Mouse (Mus musculus) heart, embryonic 12.5 days (tissue): ENCODE results near the gene Isca2. TPM values are rescaled to one million over a fixed set of nuclear protein-coding genes. Genes with fewer than 3 reads are reported as not detected.

ENCODE experiments used
- ATAC-seq: fragments of 200-750 bp; cut with Nextera tagmentation; 2 replicates; pipeline ENCODE4 v1.8.0; 2017; ENCODE audit warnings: moderate TSS enrichment, moderate library complexity; ENCODE audit not compliant: insufficient number of reproducible peaks, low FRiP score
- H3K27ac ChIP-seq: fragments of 300-500 bp; sonication (generic); 2 replicates; pipeline ENCODE4 v1.5.1; 2016; ENCODE audit warnings: mild to moderate bottlenecking, moderate library complexity; ENCODE audit not compliant: poor library complexity, severe bottlenecking
- H3K27me3 ChIP-seq: fragments of 300-500 bp; sonication (generic); replicated peaks from 2 replicates; pipeline ENCODE4 v1.6.1; 2016; ENCODE audit warnings: mild to moderate bottlenecking, moderate library complexity
- H3K36me3 ChIP-seq: fragments of 300-500 bp; sonication (generic); 2 replicates; pipeline ENCODE4 v1.6.1; 2016; ENCODE audit warnings: mild to moderate bottlenecking, moderate library complexity
- H3K4me1 ChIP-seq: fragments of 300-500 bp; sonication (generic); replicated peaks from 2 replicates; pipeline ENCODE4 v1.6.1; 2016; ENCODE audit warnings: mild to moderate bottlenecking
- H3K4me2 ChIP-seq: fragments of 300-500 bp; sonication (generic); 2 replicates; pipeline ENCODE4 v1.6.1; 2016; ENCODE audit warnings: mild to moderate bottlenecking, moderate library complexity
- H3K4me3 ChIP-seq: fragments of 300-500 bp; sonication (generic); 2 replicates; pipeline ENCODE4 v1.5.1; 2016; ENCODE audit warnings: mild to moderate bottlenecking
- H3K9ac ChIP-seq: fragments of 300-500 bp; sonication (generic); 2 replicates; pipeline ENCODE4 v1.6.1; 2016; ENCODE audit warnings: mild to moderate bottlenecking, moderate library complexity
- H3K9me3 ChIP-seq: fragments of 300-500 bp; sonication (generic); replicated peaks from 2 replicates; pipeline ENCODE4 v1.6.1; 2016; ENCODE audit warnings: mild to moderate bottlenecking, moderate library complexity
- WGBS: fragments of 180-500 bp; shearing (Covaris S2); methylation state at CpG from one replicate; pipeline ENCODE4 v1.1.7; 2016; 5-methylcytosine and 5-hydroxymethylcytosine counted together
- polyA plus RNA-seq: library from polyadenylated mRNA; unstranded; fragments of >200 nt; fragmentation: Nextera tagmentation; extraction: Ambion mirVana; gene quantifications from 2 replicates; pipeline ENCODE4 v1.2.1, GENCODE M21; 2016

Isca2 gene
- polyA plus RNA-seq: 127 and 137 TPM in 2 replicates

GRCm38 (mm10) chr12:84772726-84773441 is at the start of gene Isca2, which contains the start of gene Npc2:
Gene Isca2, plus strand, starts transcription at chr12:84773251.
Gene Npc2, minus strand, starts transcription at chr12:84773152.
- peak; percentile 99 for ATAC-seq
- Histone ChIP-seq H3K9me3 (no peaks in the 10 kb centered on the region), H3K27me3 (no peaks in the 10 kb centered on the region), H3K4me2 (peak within 1 kb of the TSS; percentile 69), H3K27ac (peak within 1 kb of the TSS; percentile 95), H3K4me1 (peaks cover 16% of the 10 kb centered on the region), H3K9ac (peak within 1 kb of the TSS; percentile 86), H3K4me3 (peak within 1 kb of the TSS; percentile 83), H3K36me3 (0 out of 2 replicates have a peak, but pooled peaks cover 15% of the 10 kb centered on the region)
- 0% methylated on average over 50 of the region's 50 CpGs for WGBS

DNA sequence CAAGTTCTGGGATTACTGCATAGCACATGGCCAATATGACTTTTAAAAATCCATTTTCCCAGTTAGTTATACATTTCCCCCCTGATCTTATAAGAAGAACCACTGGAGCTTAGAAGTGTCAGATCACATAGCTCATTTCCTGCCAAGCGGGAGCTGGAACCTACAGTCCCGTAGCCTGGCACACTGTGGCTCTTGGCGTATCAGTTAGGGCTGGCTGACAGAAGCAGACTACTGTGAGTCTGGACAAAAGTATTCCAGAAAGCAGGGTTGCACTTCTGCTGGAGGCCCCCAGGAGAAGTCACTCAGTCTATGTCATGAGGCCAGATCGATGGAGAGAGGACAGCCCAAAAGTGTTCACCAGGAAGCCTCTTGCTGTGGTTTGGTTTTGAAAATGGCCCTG is 46.7 kb upstream of the Isca2 start:
- H3K9ac ChIP-seq: no peak overlapping the region
- no peak for ATAC-seq
- H3K27me3 ChIP-seq: no peaks in the 10 kb centered on the region
- H3K4me3 ChIP-seq: no peak overlapping the region
- no peak overlapping the region for H3K4me2 ChIP-seq
- H3K9me3 ChIP-seq: no peaks in the 10 kb centered on the region
- no peaks in the 10 kb centered on the region for H3K4me1 ChIP-seq
- no peaks in the 10 kb centered on the region for H3K36me3 ChIP-seq
- H3K27ac ChIP-seq: no peak overlapping the region
- 73% methylated on average over 4 of the region's 4 CpGs for WGBS

GRCm38 (mm10) chr12:84726986-84727385 is 46.1 kb upstream of the Isca2 start:
- Histone ChIP-seq H3K4me1 (no peaks in the 10 kb centered on the region), H3K9me3 (no peaks in the 10 kb centered on the region), H3K36me3 (no peaks in the 10 kb centered on the region), H3K4me3 (no peak overlapping the region), H3K27ac (no peak overlapping the region), H3K4me2 (no peak overlapping the region), H3K9ac (no peak overlapping the region), H3K27me3 (no peaks in the 10 kb centered on the region)
- ATAC-seq: no peak
- WGBS: 47% methylated on average over 4 of the region's 4 CpGs

- Histone ChIP-seq H3K4me3 (no peak overlapping the region), H3K4me1 (no peaks in the 10 kb centered on the region), H3K4me2 (no peak overlapping the region), H3K9ac (no peak overlapping the region), H3K9me3 (no peaks in the 10 kb centered on the region), H3K27me3 (no peaks in the 10 kb centered on the region), H3K27ac (no peak overlapping the region), H3K36me3 (no peaks in the 10 kb centered on the region)
- ATAC-seq: no peak
- WGBS: 77% methylated on average over 5 of the region's 5 CpGs
Observed at GRCm38 (mm10) chr12:84727434-84727833, 45.6 kb upstream of the Isca2 start.

- H3K9me3 ChIP-seq: no peaks in the 10 kb centered on the region
- WGBS: 83% methylated on average over 10 of the region's 10 CpGs
- H3K4me1 ChIP-seq: peaks cover 5% of the 10 kb centered on the region; the same call in 1 of the 2 replicates
Observed at GRCm38 (mm10) chr12:84728421-84728820, 44.6 kb upstream of the Isca2 start.

DNA sequence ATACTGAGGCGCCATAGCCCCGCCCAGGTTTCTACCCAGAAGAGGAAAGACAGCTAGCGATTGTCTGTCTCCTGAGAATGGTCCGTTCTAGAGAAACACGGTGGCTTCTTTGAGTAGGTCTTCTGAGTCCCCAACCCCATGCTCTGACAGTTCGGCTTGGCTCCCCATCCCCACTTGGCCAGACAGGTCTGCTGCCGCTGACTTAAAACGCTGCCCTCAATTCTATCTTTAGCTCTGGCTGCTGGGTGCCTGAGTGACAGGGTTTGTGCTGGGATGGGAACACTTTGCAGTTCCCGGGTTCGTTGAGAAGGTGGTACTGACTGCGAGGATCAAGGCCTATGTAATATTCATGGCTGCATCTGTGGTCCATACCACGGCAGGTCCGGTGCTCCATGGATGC is 39.7 kb upstream of the Isca2 start:
- Histone ChIP-seq H3K4me1 (peaks cover 13% of the 10 kb centered on the region; the same call in 1 of the 2 replicates), H3K4me3 (no peak overlapping the region), H3K4me2 (no peak overlapping the region), H3K9me3 (no peaks in the 10 kb centered on the region), H3K27me3 (0 out of 2 replicates have a peak, but pooled peaks cover 3% of the 10 kb centered on the region), H3K27ac (no peak overlapping the region), H3K36me3 (no peaks in the 10 kb centered on the region), H3K9ac (no peak overlapping the region)
- WGBS: 49% methylated on average over 13 of the region's 13 CpGs
- ATAC-seq: no peak

More at GRCm38 (mm10) chr12:84728421-84728820, 44.6 kb upstream of the Isca2 start:
- Histone ChIP-seq H3K27ac (no peak overlapping the region), H3K27me3 (no peaks in the 10 kb centered on the region), H3K36me3 (no peaks in the 10 kb centered on the region), H3K9ac (no peak overlapping the region), H3K4me3 (no peak overlapping the region), H3K4me2 (no peak overlapping the region)
- ATAC-seq: no peak

DNA sequence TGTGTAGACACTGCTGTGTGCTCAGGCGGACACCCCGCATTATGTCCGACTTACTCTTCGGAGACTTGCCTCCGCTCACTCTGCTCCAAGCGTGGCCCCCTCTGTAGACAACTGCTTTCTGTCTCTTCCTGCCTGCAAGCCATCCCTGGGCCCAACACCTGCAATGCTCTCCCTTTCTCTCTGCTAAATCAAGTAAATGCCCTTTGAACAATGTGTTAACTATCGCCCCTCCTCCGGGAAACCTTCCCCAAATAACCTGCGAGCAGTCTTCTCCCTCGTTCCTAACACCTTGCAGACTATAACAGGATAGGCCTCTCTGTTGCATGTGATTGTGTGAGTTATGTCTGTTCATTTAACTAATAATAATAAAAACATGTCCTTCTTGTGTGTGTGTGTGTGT is 29.6 kb upstream of the Isca2 start:
- H3K4me3 ChIP-seq: no peak overlapping the region
- no peak overlapping the region for H3K4me2 ChIP-seq
- no peak for ATAC-seq
- H3K27ac ChIP-seq: no peak overlapping the region
- 83% methylated on average over 10 of the region's 10 CpGs for WGBS
- no peak overlapping the region for H3K9ac ChIP-seq
- no peaks in the 10 kb centered on the region for H3K9me3 ChIP-seq
- 0 out of 2 replicates have a peak, but pooled peaks cover 10% of the 10 kb centered on the region for H3K4me1 ChIP-seq
- H3K27me3 ChIP-seq: peaks cover 4% of the 10 kb centered on the region
- no peaks in the 10 kb centered on the region for H3K36me3 ChIP-seq

DNA sequence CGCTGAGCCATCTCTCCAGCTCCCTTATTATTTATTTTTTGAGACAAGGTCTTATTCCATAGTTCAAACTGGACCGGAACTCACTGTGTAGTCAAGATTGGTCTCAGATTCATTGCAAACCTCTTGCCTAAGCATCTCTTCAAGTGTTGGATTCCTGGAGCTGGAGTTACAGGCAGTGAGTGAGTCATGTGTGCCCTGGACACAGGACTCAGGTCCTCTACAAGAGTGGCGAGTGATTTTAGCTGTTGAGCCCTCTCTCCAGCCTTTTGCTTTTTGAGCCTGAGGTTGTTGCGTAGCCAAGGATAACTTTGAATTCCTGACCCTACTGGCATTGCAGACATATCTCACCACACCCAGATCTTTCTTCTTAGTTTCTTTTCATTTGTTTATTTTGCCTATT is 27.4 kb upstream of the Isca2 start:
- H3K27ac ChIP-seq: no peak overlapping the region
- 44% methylated on average over 4 of the region's 4 CpGs for WGBS
- H3K4me1 ChIP-seq: 0 out of 2 replicates have a peak, but pooled peaks cover 10% of the 10 kb centered on the region
- 0 out of 2 replicates have a peak overlapping the region, but pooled peaks have one; percentile 15 for H3K4me2 ChIP-seq
- no peak for ATAC-seq
- peaks cover 4% of the 10 kb centered on the region for H3K27me3 ChIP-seq
- no peak overlapping the region for H3K4me3 ChIP-seq
- no peak overlapping the region for H3K9ac ChIP-seq
- no peaks in the 10 kb centered on the region for H3K9me3 ChIP-seq
- H3K36me3 ChIP-seq: no peaks in the 10 kb centered on the region

DNA sequence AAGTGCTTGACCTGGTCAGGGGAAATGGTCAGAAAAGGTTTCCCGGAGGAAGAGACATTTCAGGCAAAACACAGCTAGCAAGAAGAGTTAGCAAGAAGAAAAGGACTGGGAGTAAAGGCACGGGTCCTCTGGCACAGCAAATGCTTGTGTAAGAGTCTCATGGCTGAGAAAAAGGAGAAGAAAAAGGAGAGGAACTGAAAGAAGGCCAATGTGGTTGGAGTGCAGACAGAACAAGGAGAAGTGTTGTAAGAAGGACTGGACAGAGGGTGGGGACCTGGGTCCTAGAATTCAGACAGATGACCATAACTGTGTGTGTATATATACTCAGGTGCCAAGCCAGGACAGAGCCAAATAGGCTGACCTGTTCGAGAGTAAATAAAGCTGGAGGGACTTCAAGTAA is 24.9 kb upstream of the Isca2 start:
- Histone ChIP-seq H3K4me1 (0 out of 2 replicates have a peak, but pooled peaks cover 10% of the 10 kb centered on the region), H3K27me3 (peaks cover 4% of the 10 kb centered on the region), H3K4me2 (no peak overlapping the region), H3K9me3 (no peaks in the 10 kb centered on the region), H3K27ac (no peak overlapping the region), H3K36me3 (no peaks in the 10 kb centered on the region), H3K9ac (no peak overlapping the region), H3K4me3 (no peak overlapping the region)
- ATAC-seq: no peak
- 59% methylated on average over 3 of the region's 3 CpGs for WGBS

DNA sequence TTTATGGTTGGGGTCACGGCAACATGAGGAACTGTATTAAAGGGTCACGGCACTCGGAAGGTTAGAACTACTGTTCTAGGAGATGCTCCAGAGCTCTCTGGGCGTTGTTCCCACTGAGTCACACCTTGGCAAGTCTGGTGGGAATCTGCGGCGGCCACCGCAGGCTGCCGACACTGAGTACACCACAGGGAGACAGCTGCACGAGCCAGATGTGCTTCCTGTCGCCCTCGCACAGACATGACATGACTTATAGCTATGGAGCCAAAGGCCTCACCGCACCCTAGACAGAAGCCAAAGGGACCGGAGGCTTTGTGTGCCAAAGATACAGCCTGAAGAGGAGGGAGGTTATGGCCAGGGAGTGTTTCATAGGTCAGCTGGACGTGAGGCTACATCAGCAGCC is 22.4 kb upstream of the Isca2 start:
- 0 out of 2 replicates have a peak, but pooled peaks cover 9% of the 10 kb centered on the region for H3K4me1 ChIP-seq
- no peak overlapping the region for H3K27ac ChIP-seq
- no peak overlapping the region for H3K4me2 ChIP-seq
- H3K4me3 ChIP-seq: no peak overlapping the region
- WGBS: 72% methylated on average over 14 of the region's 14 CpGs
- ATAC-seq: no peak
- peaks cover 2% of the 10 kb centered on the region; the same call in 1 of the 2 replicates for H3K36me3 ChIP-seq
- H3K9ac ChIP-seq: no peak overlapping the region
- H3K27me3 ChIP-seq: peaks cover 4% of the 10 kb centered on the region
- H3K9me3 ChIP-seq: no peaks in the 10 kb centered on the region

DNA sequence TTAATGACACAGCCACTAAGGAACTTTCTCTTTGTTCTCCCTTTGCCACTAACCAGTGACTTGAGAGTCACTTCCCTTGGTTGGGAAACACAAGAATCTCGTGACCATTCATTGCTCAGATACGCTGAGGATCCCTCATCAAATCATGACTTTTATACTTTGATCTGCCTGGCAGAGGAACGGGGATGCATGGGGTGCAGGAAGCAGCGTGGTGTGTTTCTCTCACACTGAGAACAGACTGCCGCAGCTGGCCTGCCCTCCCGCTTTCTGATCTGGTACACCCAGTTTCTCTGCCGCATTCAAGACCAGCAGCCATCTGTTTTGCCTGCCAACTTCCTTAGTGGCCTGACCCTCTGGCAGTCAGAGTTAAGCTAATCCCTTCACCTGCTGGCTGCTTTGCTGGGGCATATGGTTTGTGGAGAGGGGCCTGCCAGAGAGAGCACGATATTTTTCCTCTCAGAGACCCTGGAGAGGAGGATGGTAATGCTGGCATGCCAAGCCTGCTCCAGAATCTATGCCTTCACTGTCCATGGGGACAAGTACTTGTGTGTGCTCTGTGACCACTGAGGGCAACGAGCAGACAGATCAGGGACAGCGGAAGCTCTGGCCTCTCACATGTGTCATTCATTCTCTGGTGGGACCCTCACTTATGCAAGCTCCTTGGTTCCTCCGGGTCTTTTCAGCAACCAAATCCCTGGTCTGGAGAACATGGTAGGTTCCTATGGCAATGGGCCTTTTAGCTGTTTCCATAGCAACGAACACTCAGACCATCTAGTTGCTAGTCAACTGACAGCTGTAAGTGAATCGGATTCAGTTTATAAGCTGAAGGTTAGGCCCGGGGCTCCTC is 20.7 kb upstream of the Isca2 start:
- WGBS: 46% methylated on average over 14 of the region's 14 CpGs
- no peak for ATAC-seq
- Histone ChIP-seq H3K9ac (0 out of 2 replicates have a peak overlapping the region, but pooled peaks have one; percentile 10), H3K4me1 (no peaks in the 10 kb centered on the region), H3K4me3 (no peak overlapping the region), H3K9me3 (no peaks in the 10 kb centered on the region), H3K27ac (no peak overlapping the region), H3K4me2 (no peak overlapping the region), H3K27me3 (no peaks in the 10 kb centered on the region), H3K36me3 (peaks cover 14% of the 10 kb centered on the region)
